Mouse (Mus musculus) frontal cortex, adult 2 months (tissue): ENCODE results near the gene Dhdds. TPM values are rescaled to one million over a fixed set of nuclear protein-coding genes. Genes with fewer than 3 reads are reported as not detected.

Source experiments
- DNase-seq, 2 experiments: peaks; one replicate each; pipeline ENCODE4 v3.0.0; 2022; ENCODE audit warnings: low spot score in 1 of 2; ENCODE audit errors: extremely low spot score in 1 of 2
- polyA plus RNA-seq: library from polyadenylated mRNA; depleted of rRNA; stranded (reverse); fragments of >200 nt; gene quantifications from 2 replicates; pipeline ENCODE4 v1.2.3, GENCODE M21; 2012; rRNA removed

Dhdds gene
- 54.8 and 56.5 TPM in 2 replicates for polyA plus RNA-seq

DNA sequence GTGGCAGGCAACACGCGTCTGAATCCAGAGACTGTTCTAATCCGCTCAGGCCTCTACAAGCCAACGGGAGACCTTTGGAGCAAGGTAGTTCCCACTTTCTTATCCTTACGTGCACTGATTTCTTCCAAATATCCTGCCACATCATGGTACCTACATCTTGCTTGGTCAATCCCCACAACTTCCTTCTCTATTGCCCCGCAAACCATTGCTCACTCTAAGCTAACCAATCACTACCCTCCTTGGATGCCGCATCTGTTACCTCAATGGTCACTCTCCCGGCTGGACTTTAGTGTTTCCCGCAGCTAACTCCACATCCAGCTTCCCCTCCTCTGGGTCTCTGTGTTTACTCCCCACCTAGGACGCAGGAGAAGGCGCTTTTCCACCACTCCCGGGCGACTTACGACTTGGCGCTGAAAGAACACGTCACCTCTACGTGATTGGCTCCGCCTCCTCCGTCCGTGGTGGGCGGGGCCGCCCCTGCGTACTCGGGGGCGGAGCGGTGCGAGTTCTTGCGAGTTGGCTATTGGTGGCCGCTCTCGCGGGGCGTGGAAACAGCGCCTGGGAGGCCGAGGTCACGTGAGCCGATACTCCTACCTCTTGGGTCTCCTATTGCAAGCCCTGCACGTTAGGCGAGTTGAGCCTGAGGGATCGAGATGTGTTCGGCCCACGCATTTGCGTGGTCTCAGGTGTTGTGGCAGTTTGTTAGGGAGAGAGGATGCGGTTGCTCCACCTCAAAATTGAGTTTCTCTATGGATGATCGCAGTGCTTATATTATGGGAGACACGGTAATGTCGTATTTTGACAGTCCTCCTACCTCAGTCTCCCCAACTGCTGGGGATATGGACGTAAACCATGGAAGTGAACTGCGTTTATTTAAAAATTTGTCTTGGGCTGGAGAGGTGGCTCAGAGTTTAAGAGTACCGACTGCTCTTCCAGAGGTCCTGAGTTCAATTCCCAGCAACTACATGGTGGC is at the start of gene Dhdds:
Dhdds (minus strand) TSS at position 453 of the 973 bp plus-strand sequence.
- DNase-seq, result peak; percentile 95 to 96

GRCm38 (mm10) chr4:134047648-134048047 is 46.9 kb upstream of the Dhdds start:
- no peak for DNase-seq

GRCm38 (mm10) chr4:134043041-134043440 is 42.3 kb upstream of the Dhdds start:
- DNase-seq, result no peak

DNA sequence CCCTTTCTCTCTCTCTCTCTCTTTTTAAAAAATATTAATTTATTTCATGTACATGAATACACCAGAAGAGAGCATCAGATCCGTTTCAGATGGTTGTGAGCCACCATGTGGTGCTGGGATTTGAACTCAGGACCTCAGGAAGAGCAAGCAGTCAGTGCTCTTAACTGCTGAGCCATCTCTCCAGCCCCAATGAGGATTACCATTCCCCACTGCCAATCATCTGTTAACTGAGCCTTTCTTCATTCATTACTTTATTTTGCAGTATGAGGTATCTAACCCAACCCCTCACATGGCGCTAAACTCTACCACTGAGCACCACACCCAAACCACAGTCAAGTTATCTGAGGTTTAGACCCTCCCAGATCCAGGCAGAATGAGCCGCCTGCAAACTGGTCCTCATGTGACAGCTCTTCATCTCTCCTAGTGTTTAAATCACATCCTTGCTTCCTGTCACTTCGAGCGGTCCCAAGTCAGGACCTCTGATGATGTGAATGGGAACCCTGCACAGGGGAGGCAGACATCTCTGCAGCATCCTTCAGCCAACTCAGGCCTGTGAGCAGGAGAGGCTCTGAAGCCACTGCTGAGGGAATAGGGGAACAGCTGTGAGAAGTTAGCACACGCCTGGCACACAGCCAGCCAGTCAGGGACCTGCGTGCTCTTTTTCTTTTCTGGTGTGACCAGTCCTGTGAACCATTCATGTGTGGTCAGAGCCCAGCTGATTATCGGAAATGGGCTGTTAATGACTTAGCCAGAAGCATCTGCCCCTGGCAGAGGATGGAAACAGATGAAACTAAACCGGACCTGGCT is 40.8 kb upstream of the Dhdds start:
- no peak for DNase-seq

- DNase-seq, result peak; percentile 32 to 90
Measured at GRCm38 (mm10) chr4:134035953-134036352, 35.2 kb upstream of the Dhdds start.

DNA sequence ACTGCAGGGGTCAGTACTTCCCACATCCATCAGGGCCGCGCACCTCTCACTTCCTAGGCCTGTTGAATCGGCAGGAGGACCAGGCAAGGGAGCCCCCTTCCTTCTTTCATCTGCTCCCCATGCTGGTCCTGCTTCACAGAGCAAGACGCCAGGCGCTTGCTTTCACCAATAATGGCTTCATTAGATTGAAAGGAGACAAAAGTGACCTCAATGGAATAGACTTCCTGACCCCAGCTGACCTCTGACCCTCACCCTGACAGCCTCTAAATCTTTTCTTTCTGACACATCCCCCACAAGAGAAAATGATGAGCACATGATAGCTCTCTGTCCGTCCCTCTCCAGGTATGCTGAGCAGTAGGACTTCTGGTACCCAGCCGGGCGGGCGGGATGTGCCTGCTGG is 25.1 kb upstream of the Dhdds start:
- DNase-seq, result no peak

- DNase-seq, result peak in 1 of 2 experiments; percentile 43
Measured at GRCm38 (mm10) chr4:134020621-134021020, 19.9 kb upstream of the Dhdds start.

- no peak for DNase-seq
Measured at GRCm38 (mm10) chr4:134019641-134020351, 19.1 kb upstream of the Dhdds start.

- no peak for DNase-seq
Measured at GRCm38 (mm10) chr4:134019210-134019609, 18.5 kb upstream of the Dhdds start.

DNA sequence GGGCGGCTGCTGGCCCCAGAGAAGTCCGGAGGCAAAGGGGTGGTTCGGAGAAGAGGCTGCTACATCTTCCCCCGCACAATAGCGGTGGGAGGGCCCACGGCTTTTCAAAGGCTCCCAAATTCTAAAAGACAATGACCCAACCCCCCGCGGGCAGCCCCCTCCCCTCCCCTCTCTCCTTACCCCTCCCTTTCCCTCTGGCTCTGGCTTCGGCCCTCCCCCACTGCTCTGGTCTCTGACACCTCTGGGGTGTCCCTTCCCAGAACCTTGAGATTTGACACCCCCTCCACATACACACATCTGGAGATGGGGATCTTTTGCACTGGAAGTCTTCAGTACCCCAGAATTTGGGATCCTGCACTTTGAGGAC is 18.0 kb upstream of the Dhdds start, which contains the start of gene Lin28a:
Lin28a (minus strand) TSS at position 63 of the 367 bp plus-strand sequence.
- no peak for DNase-seq

- DNase-seq, result no peak
Measured at GRCm38 (mm10) chr4:134018038-134018778, 17.5 kb upstream of the Dhdds start.

- no peak for DNase-seq
Measured at GRCm38 (mm10) chr4:134017201-134017865, 16.6 kb upstream of the Dhdds start.

DNA sequence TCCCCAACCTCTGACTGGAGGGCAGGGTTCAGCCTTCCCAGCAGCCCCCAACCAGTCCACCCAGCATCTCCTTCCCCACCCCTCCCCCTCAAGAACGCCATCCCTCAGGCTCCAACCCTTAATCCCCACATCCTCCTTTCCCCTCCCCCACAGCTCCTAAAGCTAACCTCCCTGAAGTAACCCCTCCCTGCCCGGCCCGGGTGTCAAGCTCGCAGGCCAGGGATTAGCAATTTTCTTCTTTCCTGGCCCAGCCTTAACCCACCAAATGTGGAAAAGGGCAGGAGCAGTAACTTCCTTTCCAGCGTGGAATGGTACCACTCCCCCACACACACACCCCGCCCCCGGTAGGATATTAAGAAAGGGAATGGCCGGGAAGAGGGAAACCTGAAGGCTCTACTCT is 16.0 kb upstream of the Dhdds start:
- no peak for DNase-seq

DNA sequence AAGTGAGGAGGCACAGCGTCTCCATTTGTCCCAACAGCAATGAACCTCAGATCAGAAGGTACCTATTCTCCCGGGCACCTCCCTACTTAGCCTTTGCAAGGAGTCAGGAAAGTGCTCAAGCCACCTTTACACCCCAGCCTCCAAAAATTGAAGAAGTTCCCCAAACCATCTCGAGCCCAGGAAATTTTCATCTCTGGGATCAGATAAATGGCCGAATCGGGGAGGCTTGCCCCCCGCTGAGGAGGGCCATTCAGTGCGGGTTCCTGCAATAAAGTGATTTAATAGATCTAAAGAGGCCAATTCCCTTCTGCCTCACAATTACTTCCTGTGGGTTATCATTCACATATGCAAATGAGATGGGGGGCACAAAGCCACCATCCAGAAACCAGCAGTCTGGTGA is 15.5 kb upstream of the Dhdds start:
- no peak for DNase-seq

DNA sequence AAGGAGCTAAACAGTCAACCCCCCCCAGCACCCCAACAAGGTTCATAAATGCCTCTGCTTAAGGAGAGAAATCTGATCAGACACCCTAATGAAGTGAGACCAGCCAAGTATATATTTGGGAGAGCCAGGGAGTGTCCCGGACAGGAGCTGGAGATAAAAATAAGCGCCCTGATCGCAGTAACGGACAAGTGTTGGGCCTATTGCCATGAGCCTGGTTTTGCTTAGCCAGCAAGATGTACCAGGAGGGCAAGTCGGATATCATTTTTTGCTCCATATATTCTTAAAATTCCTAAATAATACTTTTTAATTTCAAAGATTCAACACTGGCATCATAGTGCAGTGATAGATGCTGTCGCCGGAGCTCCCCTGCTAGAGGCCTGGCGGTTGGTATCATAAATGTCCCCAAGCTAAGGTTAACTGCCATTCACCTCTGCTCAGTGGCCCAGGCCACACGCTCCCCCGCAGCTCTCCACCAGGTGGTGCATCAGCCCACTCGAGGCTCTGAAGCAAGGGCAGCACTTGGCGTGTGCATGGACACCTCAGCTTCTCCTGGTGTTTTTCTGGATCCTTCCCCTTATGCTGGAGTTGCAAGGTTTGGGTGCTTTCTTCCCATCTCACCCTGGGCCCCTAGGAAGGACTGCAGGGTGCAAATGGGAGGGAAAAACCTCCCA is 12.3 kb upstream of the Dhdds start:
- no peak for DNase-seq

DNA sequence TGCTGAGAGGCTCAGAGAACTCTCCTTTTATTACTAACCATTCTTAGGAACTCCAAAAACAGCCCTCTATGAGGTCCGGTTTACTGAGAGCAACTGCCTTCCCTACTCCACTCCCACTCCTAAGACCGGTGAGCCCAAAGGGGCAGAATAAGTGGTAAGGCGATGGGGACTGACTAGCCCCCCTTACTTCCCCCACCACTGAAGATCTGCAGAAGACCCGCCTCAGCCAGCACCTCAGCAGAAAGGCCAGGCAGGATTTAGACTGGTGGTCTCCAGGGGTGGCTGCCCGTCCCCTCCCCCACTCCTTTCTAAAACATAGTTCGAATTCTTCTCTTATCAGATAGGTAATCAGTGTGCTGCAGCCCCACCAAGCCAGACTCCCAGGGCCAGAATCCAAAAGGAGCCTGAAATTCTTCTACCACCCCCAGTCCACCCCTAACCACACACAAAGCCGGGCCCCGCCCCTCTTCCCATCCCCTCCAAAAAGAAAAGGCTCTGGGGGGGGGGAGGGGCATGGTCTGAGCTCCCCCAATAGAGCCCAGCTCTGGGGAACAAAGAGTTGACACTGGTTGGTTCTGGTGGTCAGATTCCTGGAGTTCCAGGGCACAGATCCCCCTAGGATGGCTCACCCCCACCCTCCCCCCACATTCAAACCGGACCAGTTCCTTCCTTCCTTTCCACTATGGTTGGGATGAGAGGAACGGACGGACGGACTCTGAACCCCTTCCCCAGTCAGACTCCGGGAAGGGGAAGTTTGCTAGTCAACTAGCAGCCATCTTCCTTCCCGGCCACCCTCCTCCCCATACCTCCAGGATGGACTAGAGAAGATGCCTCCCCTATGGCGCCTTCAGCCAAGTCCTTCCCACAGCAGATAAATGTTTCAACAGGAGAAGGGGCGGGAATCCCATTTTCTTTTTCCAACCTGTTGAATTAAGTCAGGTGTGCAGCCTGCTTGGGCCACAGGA is 11.0 kb upstream of the Dhdds start:
- no peak for DNase-seq

DNA sequence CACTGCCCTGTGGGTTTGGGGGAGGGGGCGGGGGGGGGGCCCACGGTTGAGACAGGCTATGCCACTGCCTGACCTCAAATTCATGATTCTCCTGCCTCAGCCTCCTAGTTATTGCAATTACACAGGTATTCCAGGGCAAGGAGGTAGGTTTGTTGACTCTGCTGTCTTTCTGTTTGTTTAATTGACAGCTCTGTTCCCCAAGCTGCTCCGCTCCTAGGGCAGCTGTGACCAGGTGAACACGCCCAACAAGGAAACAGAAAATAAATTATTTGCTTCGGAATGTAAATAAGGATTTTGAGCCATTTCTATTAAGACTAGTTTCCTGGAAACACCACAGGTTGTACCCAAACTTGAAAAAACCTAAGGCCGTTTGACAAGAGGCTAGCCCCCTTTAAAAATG is 9.0 kb upstream of the Dhdds start:
- DNase-seq, result no peak

GRCm38 (mm10) chr4:134006845-134007244 is 6.1 kb upstream of the Dhdds start:
- no peak for DNase-seq
